Mouse (Mus musculus) layer of hippocampus, postnatal 10 days (tissue): ENCODE data around the gene Syne3. TPM values are rescaled to one million over a fixed set of nuclear protein-coding genes. Genes with fewer than 3 reads are reported as not detected.

Source experiments
- DNase-seq, 2 experiments: peaks; one replicate each; pipeline ENCODE4 v3.0.0; 2021; ENCODE audit warnings: low spot score in 2 of 2
- long read RNA-seq: library from polyadenylated mRNA; stranded (forward); transcript quantifications from one replicate; pipeline ENCODE4 v2.0.0, GENCODE M21; 2023
- total RNA-seq, 2 experiments: library from RNA; stranded (reverse); gene quantifications; 2 replicates each; pipeline ENCODE4 v1.2.3; 2021

The Syne3 gene
- total RNA-seq, result under 1 TPM; 0.73 to 0.80 TPM
- long read RNA-seq, result 0 reads

GRCm38 (mm10) chr12:105009370-105010212 lies at the start of gene Syne3:
TSS of gene Syne3 (minus strand) at chr12:105009809.
- DNase-seq, result peak in 1 of 2 experiments; percentile 64

GRCm38 (mm10) chr12:105055308-105055707 lies 45.7 kb upstream of the Syne3 start:
- no peak for DNase-seq

GRCm38 (mm10) chr12:105054041-105054440 lies 44.4 kb upstream of the Syne3 start:
- DNase-seq, result no peak

GRCm38 (mm10) chr12:105050898-105051297 lies 41.3 kb upstream of the Syne3 start:
- DNase-seq, result peak; percentile 71 to 73

GRCm38 (mm10) chr12:105049813-105050212 lies 40.2 kb upstream of the Syne3 start:
- no peak for DNase-seq

- no peak for DNase-seq
These were observed 38.8 kb upstream of the Syne3 start for GRCm38 (mm10) chr12:105048301-105048863.

- DNase-seq, result no peak
These were observed 35.2 kb upstream of the Syne3 start for GRCm38 (mm10) chr12:105044775-105045174.

- no peak for DNase-seq
These were observed 33.5 kb upstream of the Syne3 start for GRCm38 (mm10) chr12:105043081-105043480.

- no peak for DNase-seq
These were observed 31.3 kb upstream of the Syne3 start for GRCm38 (mm10) chr12:105040950-105041349.

GRCm38 (mm10) chr12:105039578-105040289 lies 30.1 kb upstream of the Syne3 start:
- no peak for DNase-seq

- DNase-seq, result no peak
These were observed 29.3 kb upstream of the Syne3 start for GRCm38 (mm10) chr12:105038918-105039317.

- no peak for DNase-seq
These were observed 28.6 kb upstream of the Syne3 start for GRCm38 (mm10) chr12:105038211-105038610.

- DNase-seq, result no peak
These were observed 24.6 kb upstream of the Syne3 start for GRCm38 (mm10) chr12:105034130-105034769.

- DNase-seq, result no peak
These were observed 23.5 kb upstream of the Syne3 start for GRCm38 (mm10) chr12:105032832-105033775.

GRCm38 (mm10) chr12:105032147-105032831 lies 22.7 kb upstream of the Syne3 start, which contains the start of gene Glrx5:
TSS of gene Glrx5 (plus strand) at chr12:105032688.
- DNase-seq, result peak; percentile 98

GRCm38 (mm10) chr12:105031081-105032058 lies 21.8 kb upstream of the Syne3 start:
- peak; percentile 37 to 41 for DNase-seq

- no peak for DNase-seq
These were observed 20.3 kb upstream of the Syne3 start for GRCm38 (mm10) chr12:105029890-105030289.

GRCm38 (mm10) chr12:105027323-105027991 lies 17.8 kb upstream of the Syne3 start:
- DNase-seq, result peak; percentile 74 to 77
